Mouse (Mus musculus) brain, embryonic 18.5 days (tissue): ENCODE measurements around the gene Tma7.

Experiments
- DNase-seq: peaks from one replicate; pipeline ENCODE4 v3.0.0-alpha.2; 2012; ENCODE audit warnings: low read depth, low spot score

The Tma7 gene

GRCm38 (mm10) chr9:109046306-109046705, 36.1 kb downstream of the Tma7 start:
- no peak for DNase-seq

GRCm38 (mm10) chr9:109041351-109041750, 41.0 kb downstream of the Tma7 start:
- DNase-seq, result no peak

DNA sequence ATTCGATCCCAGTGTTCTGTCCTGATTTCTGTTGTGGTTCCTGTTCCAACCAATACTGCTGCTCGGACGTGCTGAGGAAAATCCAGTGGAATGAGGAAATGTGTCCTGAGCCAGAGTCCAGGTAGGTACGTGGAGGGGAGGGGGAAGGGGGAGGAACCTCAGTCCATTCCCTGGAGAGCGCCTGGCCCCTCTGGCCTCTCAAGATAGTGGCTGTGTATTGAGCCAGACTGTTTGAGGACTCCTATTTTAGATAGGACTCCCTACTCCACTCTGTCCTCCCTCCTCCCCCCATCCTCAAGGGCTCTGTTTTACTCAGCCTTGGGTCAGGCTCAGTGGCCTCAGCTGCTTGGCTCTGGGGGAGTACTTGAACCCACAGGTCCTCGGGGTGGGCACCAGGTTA, 41.5 kb downstream of the Tma7 start:
- DNase-seq, result no peak

DNA sequence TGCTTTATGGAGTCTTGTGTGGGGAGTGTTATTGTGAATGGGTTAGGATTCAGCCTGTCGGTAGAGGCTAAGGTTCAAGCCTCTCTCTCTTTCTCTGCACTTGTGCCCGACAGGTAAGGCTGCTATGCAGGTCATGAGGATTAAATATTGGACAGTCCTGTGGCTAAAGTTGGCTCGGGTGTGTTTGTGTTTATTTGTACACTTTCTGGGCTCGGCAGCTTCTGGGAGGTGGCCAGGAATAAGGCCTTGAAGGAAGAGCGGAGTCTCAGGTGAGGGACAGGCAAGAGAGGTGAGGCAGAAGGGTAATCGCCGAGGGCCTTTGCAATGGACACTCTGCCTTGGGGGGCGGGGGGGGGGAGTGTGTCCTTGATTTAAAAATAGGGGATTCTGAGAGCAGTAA, 42.2 kb downstream of the Tma7 start:
- DNase-seq, result no peak

GRCm38 (mm10) chr9:109039681-109040080, 42.7 kb downstream of the Tma7 start:
- no peak for DNase-seq

- DNase-seq, result no peak
These were observed 43.5 kb downstream of the Tma7 start for GRCm38 (mm10) chr9:109038901-109039364.

- DNase-seq, result no peak
These were observed 44.1 kb downstream of the Tma7 start, which contains the start of gene Shisa5 for GRCm38 (mm10) chr9:109038086-109038895. TSS of gene Shisa5 (plus strand) at chr9:109038565.

- no peak for DNase-seq
These were observed 50.0 kb downstream of the Tma7 start for GRCm38 (mm10) chr9:109032435-109032834.

GRCm38 (mm10) chr9:109031686-109032085, 50.7 kb downstream of the Tma7 start:
- no peak for DNase-seq

DNA sequence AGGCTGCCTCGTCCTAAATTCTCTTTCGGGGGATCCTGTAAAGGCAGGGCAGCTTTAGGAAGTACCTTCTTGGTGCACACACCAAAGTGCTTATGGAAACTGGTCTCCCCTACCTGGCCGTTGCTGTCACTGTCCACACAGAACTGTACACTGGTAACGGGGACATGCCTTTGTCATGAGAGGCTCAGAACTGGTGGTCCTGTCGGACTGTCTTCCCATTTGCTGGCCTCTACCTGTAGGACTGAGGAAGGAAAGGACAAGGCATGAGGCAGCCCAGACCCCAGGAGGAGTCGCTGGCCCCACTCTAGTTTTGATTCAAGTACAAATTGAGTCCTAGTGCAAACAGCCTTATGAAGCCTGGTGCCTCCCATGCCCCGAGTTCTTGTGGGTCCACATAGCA, 51.4 kb downstream of the Tma7 start:
- no peak for DNase-seq

DNA sequence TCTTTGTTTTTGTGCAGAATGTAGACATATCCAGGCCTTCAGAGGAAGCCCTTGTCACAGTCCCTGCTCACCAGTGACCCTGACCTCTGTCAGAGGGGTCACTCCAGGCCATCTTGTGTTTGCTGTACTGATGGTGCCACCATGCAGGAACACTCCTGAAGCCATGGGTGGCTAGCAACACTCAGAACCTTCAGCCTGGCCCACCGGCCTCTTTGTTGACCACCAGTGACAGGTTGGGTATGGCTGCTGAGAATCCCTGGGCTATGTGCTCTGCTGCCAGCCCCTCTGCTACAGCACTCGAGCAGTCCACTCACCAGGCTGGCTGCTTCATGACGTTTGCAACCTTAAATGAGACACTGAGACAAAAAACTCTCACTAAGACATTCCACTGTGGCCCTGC, 52.1 kb downstream of the Tma7 start:
- DNase-seq, result no peak

DNA sequence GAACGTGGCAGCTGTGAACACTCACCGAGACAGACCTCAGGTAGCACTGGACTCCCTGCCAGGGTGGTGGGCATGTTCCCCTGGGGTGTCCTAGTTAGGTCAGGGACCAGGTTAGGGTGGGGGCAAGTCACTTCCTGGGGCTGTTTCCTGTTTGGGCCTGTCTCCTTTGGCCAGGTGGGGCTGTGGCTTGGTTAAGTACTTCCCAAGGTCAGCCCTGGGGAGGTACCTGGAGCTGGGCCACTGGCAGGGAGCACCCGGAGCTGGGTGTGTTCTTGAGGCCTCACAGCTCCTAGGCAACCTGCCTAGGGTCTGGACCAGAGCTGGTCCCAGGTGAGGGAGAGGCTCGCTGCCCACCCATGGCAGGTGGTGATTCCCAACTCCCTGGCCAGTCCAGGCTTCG, 53.5 kb downstream of the Tma7 start:
- no peak for DNase-seq

DNA sequence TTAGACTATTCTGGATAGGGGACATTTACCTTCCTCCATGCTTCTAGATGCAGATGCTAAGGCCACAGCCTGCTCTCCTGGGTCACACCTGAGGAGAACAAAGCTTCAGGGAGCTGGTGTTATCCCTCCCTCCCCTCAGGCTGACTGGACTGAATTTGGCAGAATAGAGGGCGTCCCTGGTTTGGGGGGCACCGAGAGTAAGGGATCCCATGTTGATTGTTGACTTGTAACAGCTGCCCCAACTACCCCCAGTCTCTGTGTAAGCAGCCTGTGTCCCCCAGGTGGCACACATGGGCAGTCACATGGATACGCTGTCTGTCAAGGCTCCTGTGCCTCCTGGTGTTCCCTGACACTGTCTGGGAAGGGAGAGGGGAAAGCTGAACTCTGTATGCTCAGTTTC, 54.0 kb downstream of the Tma7 start:
- DNase-seq, result no peak

DNA sequence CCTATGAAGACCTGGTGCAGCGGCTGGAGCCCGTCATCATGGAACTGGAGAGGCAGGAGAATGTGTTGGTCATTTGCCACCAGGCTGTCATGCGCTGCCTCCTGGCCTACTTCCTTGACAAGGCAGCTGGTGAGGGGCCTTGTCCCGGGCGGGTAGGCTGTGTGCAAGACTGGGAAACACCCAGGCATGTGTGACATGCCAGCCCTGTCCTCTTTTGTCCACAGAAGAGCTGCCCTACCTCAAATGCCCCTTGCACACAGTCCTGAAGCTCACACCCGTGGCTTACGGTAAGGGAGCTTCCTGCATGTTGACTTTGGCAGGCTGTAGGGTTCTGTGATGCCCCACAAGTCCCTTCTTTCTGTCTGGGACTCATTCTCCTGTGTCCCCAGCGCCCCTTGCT, 54.9 kb downstream of the Tma7 start:
- DNase-seq, result no peak
